18 mouse cellular contexts compared by ENCODE assay signal in the genomic region with DNA sequence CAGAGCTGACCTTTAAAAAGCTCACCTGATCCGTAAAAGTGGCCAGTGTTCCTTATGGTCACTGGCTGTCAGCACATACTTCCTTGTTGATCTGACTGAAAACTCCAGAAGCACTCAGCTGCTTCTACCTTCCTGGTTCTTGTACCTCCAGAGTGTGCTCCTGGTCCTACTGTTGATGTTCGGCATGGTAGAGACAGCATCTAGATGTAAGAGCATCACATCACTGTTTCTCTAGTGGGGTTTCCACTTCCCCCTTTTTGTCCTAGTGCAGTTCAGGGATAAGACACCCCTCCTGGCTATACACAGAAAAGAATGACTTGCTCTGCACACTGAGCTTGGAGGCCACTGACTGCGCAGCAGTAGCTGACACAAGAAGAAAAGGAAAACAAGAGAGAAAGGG. TPM values are rescaled to one million over a fixed set of nuclear protein-coding genes. Genes with fewer than 3 reads are reported as not detected.
"Had no signal": no experiment of that assay in that cellular context is flagged by ENCODE, and none has a peak within 500 bp of the region (broad histone marks: within the 10 kb centered on the region; RNA-seq: fewer than 3 reads in every experiment).

No protein-coding gene starts in this region.

- H3K9ac ChIP-seq: limb, embryonic 13.5 days; liver, embryonic 14.5 days; neural tube, embryonic 15.5 days had no signal

- DNase-seq: left cerebral cortex, postnatal 4 days; lung, adult 2 months; lung, postnatal 36 days; midbrain, embryonic 14.5 days; right cerebral cortex, adult 18-20 months; right cerebral cortex, postnatal 25 days; thymus, postnatal 4 days had no signal

- H3K4me3 ChIP-seq: limb, embryonic 13.5 days; midbrain, embryonic 10.5 days; myocyte; neural tube, embryonic 15.5 days had no signal

- H3K4me2 ChIP-seq: limb, embryonic 13.5 days; neural tube, embryonic 15.5 days had no signal

- H3K9me3 ChIP-seq: limb, embryonic 13.5 days; midbrain, embryonic 10.5 days; neural tube, embryonic 15.5 days had no signal

- H3K27me3 ChIP-seq: limb, embryonic 13.5 days; neural tube, embryonic 15.5 days had no signal

- H3K27ac ChIP-seq: limb, embryonic 13.5 days; liver, embryonic 14.5 days; midbrain, embryonic 10.5 days; neural tube, embryonic 15.5 days; stomach, postnatal 0 days had no signal

- ATAC-seq: lung, postnatal 0 days had no signal

- H3K4me1 ChIP-seq: limb, embryonic 13.5 days; neural tube, embryonic 15.5 days had no signal

RNA-seq across cellular contexts. Expression of a gene that starts 2.3 kb away (rescaled TPM):
- total RNA-seq: layer of hippocampus, adult 8-10 months; layer of hippocampus, postnatal 14 days; left cerebral cortex, adult 18-20 months; left cerebral cortex, postnatal 10 days; left cerebral cortex, postnatal 4 days had no signal
